Mouse (Mus musculus) heart, embryonic 10.5 days (tissue): ENCODE measurements around the gene Cd8b1. TPM values are rescaled to one million over a fixed set of nuclear protein-coding genes. Genes with fewer than 3 reads are reported as not detected.
A peak's percentile ranks its signal among the peaks of the same experiment; 100 is the strongest.

Experiments used
- DNase-seq: peaks from one replicate; pipeline ENCODE4 v3.0.0-alpha.2; 2017; ENCODE audit warnings: low spot score
- H3K27ac ChIP-seq: fragments of 300-500 bp; sonication (generic); 2 replicates; pipeline ENCODE4 v1.5.1; 2016; ENCODE audit warnings: mild to moderate bottlenecking
- H3K27me3 ChIP-seq: fragments of 300-500 bp; sonication (generic); 2 replicates; pipeline ENCODE4 v1.6.1; 2016; ENCODE audit warnings: mild to moderate bottlenecking; ENCODE audit not compliant: poor library complexity, insufficient read depth, severe bottlenecking
- H3K36me3 ChIP-seq: fragments of 300-500 bp; sonication (generic); 2 replicates; pipeline ENCODE4 v1.6.1; 2016; ENCODE audit warnings: mild to moderate bottlenecking, moderate library complexity
- H3K4me1 ChIP-seq: fragments of 300-500 bp; sonication (generic); 2 replicates; pipeline ENCODE4 v1.6.1; 2016; ENCODE audit warnings: mild to moderate bottlenecking
- H3K4me3 ChIP-seq: fragments of 300-500 bp; sonication (generic); 2 replicates; pipeline ENCODE4 v1.5.1; 2016; ENCODE audit warnings: mild to moderate bottlenecking, moderate library complexity
- H3K9me3 ChIP-seq: fragments of 300-500 bp; sonication (generic); 2 replicates; pipeline ENCODE4 v1.6.1; 2016; ENCODE audit warnings: mild to moderate bottlenecking, moderate library complexity
- WGBS: fragments of 180-500 bp; shearing (Covaris S2); methylation state at CpG from one replicate; pipeline ENCODE4 v1.1.7; 2016; 5-methylcytosine and 5-hydroxymethylcytosine counted together
- polyA plus RNA-seq: library from polyadenylated mRNA; unstranded; fragments of >200 nt; fragmentation: Nextera tagmentation; extraction: Ambion mirVana; gene quantifications from 2 replicates; pipeline ENCODE4 v1.2.1, GENCODE M21; 2016

The Cd8b1 gene
- not detected in 2 replicates for polyA plus RNA-seq

DNA sequence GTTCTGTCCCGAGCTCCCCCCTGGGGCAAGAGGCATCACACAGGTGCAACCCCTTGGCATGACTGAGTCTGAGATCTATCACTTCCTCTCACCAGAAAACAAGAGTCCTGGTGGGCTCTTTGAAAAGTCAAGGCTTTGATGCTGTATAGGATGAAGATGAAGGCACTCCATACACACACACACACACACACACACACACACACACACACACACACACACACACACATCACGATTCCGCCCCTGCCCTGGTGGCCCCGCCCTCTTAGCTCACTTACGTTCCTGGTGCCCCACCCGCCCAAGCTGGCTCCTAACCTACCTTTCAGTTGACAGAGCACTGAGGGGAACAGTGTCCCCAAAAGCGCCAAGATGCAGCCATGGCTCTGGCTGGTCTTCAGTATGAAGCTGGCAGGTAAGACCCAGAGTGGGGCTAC, at the start of gene Cd8b1:
TSS of gene Cd8b1 (plus strand) at position 298 of the 431 bp plus-strand sequence.
- WGBS: 75% methylated on average over 7 of the region's 7 CpGs
- H3K27ac ChIP-seq: no peak within 1 kb of the TSS
- no peaks in the 10 kb centered on the region for H3K9me3 ChIP-seq
- no peak within 1 kb of the TSS for H3K4me3 ChIP-seq
- no peak for DNase-seq
- no peaks in the 10 kb centered on the region for H3K4me1 ChIP-seq
- H3K36me3 ChIP-seq: no peaks in the 10 kb centered on the region
- no peaks in the 10 kb centered on the region; the same call in 1 of the 2 replicates for H3K27me3 ChIP-seq

GRCm38 (mm10) chr6:71273715-71274114, 48.9 kb upstream of the Cd8b1 start:
- H3K27ac ChIP-seq: no peak overlapping the region
- no peaks in the 10 kb centered on the region for H3K36me3 ChIP-seq
- no peak overlapping the region for H3K4me3 ChIP-seq
- H3K4me1 ChIP-seq: peaks cover 21% of the 10 kb centered on the region
- H3K27me3 ChIP-seq: no peaks in the 10 kb centered on the region
- DNase-seq: peak; percentile 33
- 91% methylated on average over 1 of the region's 1 CpGs for WGBS
- H3K9me3 ChIP-seq: no peaks in the 10 kb centered on the region

GRCm38 (mm10) chr6:71274621-71275020, 48.0 kb upstream of the Cd8b1 start:
- DNase-seq: no peak
- Histone ChIP-seq H3K36me3 (no peaks in the 10 kb centered on the region), H3K27ac (no peak overlapping the region), H3K4me1 (peaks cover 16% of the 10 kb centered on the region), H3K9me3 (no peaks in the 10 kb centered on the region), H3K27me3 (no peaks in the 10 kb centered on the region), H3K4me3 (no peak overlapping the region)
- 88% methylated on average over 1 of the region's 1 CpGs for WGBS

DNA sequence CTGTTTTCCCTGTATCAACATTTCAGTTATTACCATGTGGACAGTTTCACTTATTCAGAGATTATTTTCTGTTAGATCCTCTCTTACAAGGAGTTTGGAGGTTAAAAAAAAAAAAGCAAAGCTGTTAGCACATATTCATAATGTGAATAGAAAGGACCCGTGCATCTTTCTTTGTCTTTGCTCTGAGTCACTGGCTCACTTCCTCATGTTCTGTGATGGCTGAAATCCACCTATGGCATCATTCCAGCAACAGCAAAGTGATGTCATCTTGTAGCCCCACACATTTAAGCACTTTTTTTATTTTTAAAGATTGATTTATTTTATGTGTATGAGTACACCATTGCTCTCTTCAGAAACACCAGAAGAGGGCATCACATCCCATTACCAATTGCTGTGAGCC, 43.2 kb upstream of the Cd8b1 start:
- WGBS: 75% methylated on average over 1 of the region's 1 CpGs
- H3K27me3 ChIP-seq: no peaks in the 10 kb centered on the region
- no peak overlapping the region for H3K4me3 ChIP-seq
- H3K36me3 ChIP-seq: peaks cover 15% of the 10 kb centered on the region
- DNase-seq: no peak
- no peaks in the 10 kb centered on the region for H3K9me3 ChIP-seq
- no peak overlapping the region for H3K27ac ChIP-seq
- no peaks in the 10 kb centered on the region for H3K4me1 ChIP-seq

DNA sequence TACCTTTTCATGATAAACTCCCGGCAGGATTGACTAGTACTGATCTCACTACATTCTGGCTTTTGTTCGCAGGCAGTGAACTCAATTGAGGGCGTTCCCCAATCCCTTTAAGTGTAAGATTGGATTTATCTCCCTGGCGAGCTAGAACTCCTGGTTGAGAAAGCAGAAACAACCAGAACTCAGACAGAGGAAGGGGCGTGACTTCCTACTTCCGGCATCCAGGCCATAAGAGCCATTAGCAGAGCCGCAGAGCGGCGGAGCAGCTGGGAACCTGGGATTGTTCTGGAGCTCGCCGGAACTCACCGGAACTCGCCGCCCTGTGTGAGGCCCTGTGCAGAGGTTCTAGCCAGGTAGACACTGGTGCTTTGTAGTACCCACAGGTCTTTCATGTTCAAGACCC, 29.1 kb upstream of the Cd8b1 start:
- H3K27ac ChIP-seq: no peak overlapping the region
- H3K27me3 ChIP-seq: no peaks in the 10 kb centered on the region
- WGBS: 88% methylated on average over 14 of the region's 14 CpGs
- H3K9me3 ChIP-seq: no peaks in the 10 kb centered on the region
- no peaks in the 10 kb centered on the region for H3K4me1 ChIP-seq
- H3K4me3 ChIP-seq: no peak overlapping the region
- DNase-seq: no peak
- H3K36me3 ChIP-seq: no peaks in the 10 kb centered on the region

DNA sequence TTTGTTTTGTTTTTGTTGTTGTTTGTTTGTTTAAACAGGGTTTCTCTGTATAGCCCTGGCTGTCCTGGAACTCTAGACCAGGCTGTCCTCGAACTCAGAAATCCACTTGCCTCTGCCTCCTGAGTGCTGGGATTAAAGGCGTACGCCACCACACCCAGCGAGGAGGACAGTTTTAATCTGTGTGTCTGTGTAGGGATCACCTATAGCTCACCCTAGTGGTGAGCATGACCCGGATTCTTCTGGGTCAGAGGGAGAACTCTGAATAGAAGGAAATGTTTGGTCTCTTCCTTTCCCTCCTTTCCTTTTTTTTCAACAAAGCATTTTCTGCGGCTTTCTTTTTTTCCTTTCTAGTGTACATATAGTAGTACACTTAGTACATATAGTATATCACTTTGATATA, 27.3 kb upstream of the Cd8b1 start:
- Histone ChIP-seq H3K36me3 (no peaks in the 10 kb centered on the region), H3K27me3 (no peaks in the 10 kb centered on the region), H3K9me3 (no peaks in the 10 kb centered on the region), H3K4me3 (no peak overlapping the region), H3K27ac (no peak overlapping the region), H3K4me1 (no peaks in the 10 kb centered on the region)
- WGBS: 70% methylated on average over 6 of the region's 6 CpGs
- no peak for DNase-seq

GRCm38 (mm10) chr6:71298051-71298450, 24.5 kb upstream of the Cd8b1 start:
- WGBS: 63% methylated on average over 2 of the region's 2 CpGs
- 0 out of 2 replicates have a peak, but pooled peaks cover 7% of the 10 kb centered on the region for H3K4me1 ChIP-seq
- H3K36me3 ChIP-seq: no peaks in the 10 kb centered on the region
- no peaks in the 10 kb centered on the region for H3K27me3 ChIP-seq
- no peak overlapping the region for H3K4me3 ChIP-seq
- no peaks in the 10 kb centered on the region for H3K9me3 ChIP-seq
- no peak overlapping the region for H3K27ac ChIP-seq
- DNase-seq: no peak

GRCm38 (mm10) chr6:71298751-71299150, 23.8 kb upstream of the Cd8b1 start:
- Histone ChIP-seq H3K27ac (no peak overlapping the region), H3K4me3 (no peak overlapping the region), H3K4me1 (0 out of 2 replicates have a peak, but pooled peaks cover 7% of the 10 kb centered on the region), H3K9me3 (no peaks in the 10 kb centered on the region), H3K36me3 (no peaks in the 10 kb centered on the region), H3K27me3 (no peaks in the 10 kb centered on the region)
- no peak for DNase-seq
- WGBS: 42% methylated on average over 3 of the region's 3 CpGs

DNA sequence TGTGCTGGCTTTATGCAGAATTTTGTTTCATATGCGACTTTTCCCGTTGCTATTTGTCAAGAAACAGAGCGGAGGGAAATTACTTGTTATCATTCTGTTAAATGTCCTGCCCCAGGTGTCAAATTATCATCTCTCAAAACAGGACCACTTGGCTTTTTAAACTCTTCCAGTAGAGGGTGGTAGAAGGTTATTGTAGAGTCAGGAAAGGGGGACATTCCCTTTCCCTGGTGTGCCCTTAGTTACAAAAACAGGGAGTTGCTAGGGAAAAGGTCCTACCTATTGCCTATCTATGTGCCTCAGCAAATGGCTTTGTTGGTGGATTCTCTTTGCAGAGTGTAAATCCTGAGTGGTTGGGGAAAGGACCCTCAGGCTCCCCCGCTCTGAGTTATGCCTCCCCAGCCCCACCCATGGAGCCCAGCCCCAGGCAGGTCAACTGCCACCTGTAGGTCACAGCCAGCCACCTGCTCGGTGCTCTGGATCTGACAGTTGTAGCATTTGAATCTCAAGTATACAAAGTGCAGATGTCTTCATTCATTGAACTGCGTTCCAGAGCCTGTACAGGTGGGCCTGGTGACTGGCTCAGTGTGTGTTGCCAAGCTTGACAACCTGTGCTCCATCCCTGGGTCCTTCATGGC, 20.4 kb upstream of the Cd8b1 start:
- Histone ChIP-seq H3K9me3 (no peaks in the 10 kb centered on the region), H3K27me3 (no peaks in the 10 kb centered on the region), H3K27ac (no peak overlapping the region), H3K4me3 (no peak overlapping the region), H3K36me3 (no peaks in the 10 kb centered on the region), H3K4me1 (0 out of 2 replicates have a peak, but pooled peaks cover 7% of the 10 kb centered on the region)
- WGBS: 62% methylated on average over 6 of the region's 6 CpGs
- no peak for DNase-seq

GRCm38 (mm10) chr6:71307486-71307885, 15.1 kb upstream of the Cd8b1 start:
- no peaks in the 10 kb centered on the region for H3K9me3 ChIP-seq
- H3K27me3 ChIP-seq: no peaks in the 10 kb centered on the region
- no peaks in the 10 kb centered on the region for H3K4me1 ChIP-seq
- H3K4me3 ChIP-seq: no peak overlapping the region
- 86% methylated on average over 8 of the region's 8 CpGs for WGBS
- no peaks in the 10 kb centered on the region for H3K36me3 ChIP-seq
- peak; percentile 66 for DNase-seq
- no peak overlapping the region for H3K27ac ChIP-seq

- Histone ChIP-seq H3K27me3 (no peaks in the 10 kb centered on the region; the same call in 1 of the 2 replicates), H3K4me3 (no peak within 1 kb of the TSS), H3K4me1 (no peaks in the 10 kb centered on the region), H3K36me3 (no peaks in the 10 kb centered on the region), H3K27ac (no peak within 1 kb of the TSS), H3K9me3 (no peaks in the 10 kb centered on the region)
- no peak for DNase-seq
- WGBS: 82% methylated on average over 3 of the region's 3 CpGs
These were observed 733 bp upstream of the Cd8b1 start, which contains the start of gene Smyd1 for GRCm38 (mm10) chr6:71321826-71322283. Gene Smyd1 (minus strand): TSS chr6:71322233.

DNA sequence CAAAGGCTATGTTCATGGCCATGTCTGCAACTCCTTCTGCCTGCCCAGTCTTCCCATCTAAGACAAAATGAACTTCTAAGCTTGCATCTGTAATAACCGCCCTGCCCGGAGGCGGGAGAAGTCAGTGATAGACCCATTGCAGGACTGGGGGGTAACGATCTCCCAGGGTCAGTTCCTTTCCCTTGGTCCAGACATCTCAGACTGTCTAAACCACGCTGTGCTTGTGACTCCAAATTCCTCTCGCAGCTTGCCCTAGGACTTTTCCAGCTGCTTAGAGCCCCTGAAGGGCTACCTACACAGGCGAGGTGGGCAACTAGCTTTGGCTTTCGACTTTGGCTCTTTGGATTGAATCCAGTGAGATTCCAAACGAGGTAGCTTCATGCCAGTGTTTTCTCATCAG, 2.2 kb downstream of the Cd8b1 start:
- Histone ChIP-seq H3K4me3 (no peak overlapping the region), H3K36me3 (no peaks in the 10 kb centered on the region), H3K27me3 (no peaks in the 10 kb centered on the region; the same call in 1 of the 2 replicates), H3K4me1 (no peaks in the 10 kb centered on the region), H3K27ac (no peak overlapping the region), H3K9me3 (no peaks in the 10 kb centered on the region)
- DNase-seq: no peak
- WGBS: 82% methylated on average over 9 of the region's 9 CpGs

GRCm38 (mm10) chr6:71329881-71330280, 7.3 kb downstream of the Cd8b1 start:
- DNase-seq: no peak
- no peaks in the 10 kb centered on the region for H3K4me1 ChIP-seq
- no peak overlapping the region for H3K27ac ChIP-seq
- no peaks in the 10 kb centered on the region for H3K9me3 ChIP-seq
- no peaks in the 10 kb centered on the region for H3K36me3 ChIP-seq
- 80% methylated on average over 6 of the region's 6 CpGs for WGBS
- no peaks in the 10 kb centered on the region for H3K27me3 ChIP-seq
- no peak overlapping the region for H3K4me3 ChIP-seq

- DNase-seq: no peak
- Histone ChIP-seq H3K9me3 (no peaks in the 10 kb centered on the region), H3K4me3 (no peak overlapping the region), H3K4me1 (no peaks in the 10 kb centered on the region), H3K36me3 (no peaks in the 10 kb centered on the region), H3K27ac (no peak overlapping the region), H3K27me3 (no peaks in the 10 kb centered on the region)
- 81% methylated on average over 7 of the region's 7 CpGs for WGBS
These were observed 7.9 kb downstream of the Cd8b1 start for GRCm38 (mm10) chr6:71330486-71330885.
